Mouse (Mus musculus): Measurements from ENCODE around the gene Anp32e. TPM values are rescaled to one million over a fixed set of nuclear protein-coding genes. Genes with fewer than 3 reads are reported as not detected.
"Not testable (repeated sequence)": the region's sequence is repeated elsewhere in the genome, so short reads cannot be mapped to it uniquely, and the experiment has no call there.

Anp32e gene
- polyA plus RNA-seq, 1 experiment from 2014 or later: 110 TPM

DNA sequence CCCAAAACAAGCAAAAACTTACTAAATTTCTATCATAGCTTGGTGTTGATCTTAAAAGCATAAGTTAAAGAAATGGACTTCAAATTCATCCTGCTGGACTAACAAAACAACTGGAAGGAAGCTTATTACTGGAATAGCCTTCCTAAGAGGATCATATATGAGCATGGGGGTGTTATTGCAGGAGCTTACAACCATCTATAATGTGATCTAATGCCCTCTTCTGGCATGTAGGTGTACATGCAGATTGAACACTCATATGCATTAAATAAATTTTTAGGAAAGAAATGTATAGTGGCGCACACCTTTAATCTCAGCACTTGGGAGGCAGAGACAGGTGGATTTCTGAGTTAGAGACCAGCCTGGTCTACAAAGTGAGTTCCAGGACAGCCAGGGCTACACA is 30.8 kb downstream of the Anp32e start:
- Histone ChIP-seq H3K4me1 (ENCODE audit: control insufficient read depth, insufficient read depth, low read depth, low read length) (no peaks in the 10 kb centered on the region), H3K4me3 (ENCODE audit: low read length) (no peak overlapping the region), H3K9me3 (ENCODE audit: control insufficient read depth, low read length) (no peaks in the 10 kb centered on the region), H3K9ac (ENCODE audit: low read depth, low read length) (no peak overlapping the region), H3K27ac (ENCODE audit: low read depth, low read length) (no peak overlapping the region), H3K27me3 (replicated peaks; ENCODE audit: control insufficient read depth, insufficient read depth, low read length) (no peaks in the 10 kb centered on the region), H3K36me3 (ENCODE audit: control insufficient read depth, insufficient read depth, low read length) (no peaks in the 10 kb centered on the region), H3K4me2 (ENCODE audit: low read length) (no peak overlapping the region)
- 92% methylated on average over 1 of the region's 1 CpGs for WGBS
- ATAC-seq: no peak

DNA sequence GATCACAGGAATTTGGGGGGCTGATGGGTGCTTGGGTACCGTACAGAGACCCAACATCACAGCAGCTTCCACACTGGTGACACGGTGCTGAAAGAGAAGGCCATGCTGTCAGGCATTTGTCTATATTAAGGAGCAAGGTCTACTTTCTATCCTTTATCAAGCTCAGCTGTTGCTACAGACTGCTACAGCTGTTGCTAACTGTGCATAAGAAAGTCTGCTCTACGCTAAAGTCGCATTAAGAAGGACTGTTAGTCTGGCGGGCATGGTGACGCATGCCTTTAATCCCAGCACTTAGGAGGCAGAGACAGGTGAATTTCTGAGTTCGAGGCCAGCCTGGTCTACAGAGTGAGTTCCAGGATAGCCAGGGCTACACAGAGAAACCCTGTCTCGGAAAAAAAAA is 33.1 kb downstream of the Anp32e start:
- not testable (repeated sequence) for H3K4me3 ChIP-seq (ENCODE audit: low read length); H3K4me2 ChIP-seq (ENCODE audit: low read length); H3K36me3 ChIP-seq (ENCODE audit: control insufficient read depth, insufficient read depth, low read length); H3K4me1 ChIP-seq (ENCODE audit: control insufficient read depth, insufficient read depth, low read depth, low read length); H3K9me3 ChIP-seq (ENCODE audit: control insufficient read depth, low read length); H3K27ac ChIP-seq (ENCODE audit: low read depth, low read length); H3K9ac ChIP-seq (ENCODE audit: low read depth, low read length); H3K27me3 ChIP-seq (replicated peaks; ENCODE audit: control insufficient read depth, insufficient read depth, low read length); ATAC-seq
- WGBS: 90% methylated on average over 8 of the region's 8 CpGs

DNA sequence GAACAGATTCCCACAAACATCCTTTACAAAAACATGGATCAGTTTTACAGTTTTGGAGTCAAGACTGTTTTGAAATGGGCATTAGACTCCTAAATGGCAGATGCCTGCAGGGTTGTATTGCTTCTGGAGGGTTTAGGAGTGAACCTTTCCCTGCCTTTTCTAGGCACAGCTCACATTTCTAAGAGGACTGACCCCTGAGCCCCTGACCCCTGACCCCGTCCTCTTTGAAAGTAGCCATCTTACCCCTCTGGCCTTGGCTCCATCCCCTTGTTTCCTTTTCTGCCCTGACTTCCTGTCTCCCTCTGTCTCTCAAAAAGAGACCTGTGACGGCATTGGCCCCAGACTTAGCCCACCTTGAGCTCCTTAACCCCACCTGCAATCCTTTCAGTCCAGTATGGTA is 34.2 kb downstream of the Anp32e start:
- Histone ChIP-seq H3K9ac (ENCODE audit: low read depth, low read length) (no peak overlapping the region), H3K9me3 (ENCODE audit: control insufficient read depth, low read length) (no peaks in the 10 kb centered on the region), H3K4me2 (ENCODE audit: low read length) (no peak overlapping the region), H3K36me3 (ENCODE audit: control insufficient read depth, insufficient read depth, low read length) (no peaks in the 10 kb centered on the region), H3K27me3 (replicated peaks; ENCODE audit: control insufficient read depth, insufficient read depth, low read length) (no peaks in the 10 kb centered on the region), H3K4me1 (ENCODE audit: control insufficient read depth, insufficient read depth, low read depth, low read length) (peaks cover 3% of the 10 kb centered on the region), H3K27ac (ENCODE audit: low read depth, low read length) (no peak overlapping the region), H3K4me3 (ENCODE audit: low read length) (no peak overlapping the region)
- WGBS: 41% methylated on average over 2 of the region's 2 CpGs
- ATAC-seq: no peak

DNA sequence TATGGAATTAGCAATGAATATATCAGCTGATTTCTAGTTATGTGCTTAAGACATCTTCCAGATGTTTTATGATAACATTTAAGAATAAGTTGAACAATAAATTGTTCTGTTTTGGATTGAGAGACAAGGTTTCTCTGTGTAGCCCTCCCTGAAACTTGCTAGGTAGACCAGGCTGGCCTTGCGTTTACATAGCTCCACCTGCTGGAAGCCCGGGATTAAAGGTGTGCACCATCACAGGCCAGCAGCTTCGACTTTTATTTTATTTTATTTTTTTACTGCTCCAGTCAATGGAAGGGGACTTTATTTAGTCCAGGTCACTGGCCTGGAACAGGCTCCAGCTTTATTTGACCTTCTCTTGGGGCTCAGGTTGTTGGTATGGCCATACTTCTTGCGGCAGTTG is 34.6 kb downstream of the Anp32e start:
- no peak for ATAC-seq
- Histone ChIP-seq H3K9ac (ENCODE audit: low read depth, low read length) (no peak overlapping the region), H3K4me2 (ENCODE audit: low read length) (no peak overlapping the region), H3K9me3 (ENCODE audit: control insufficient read depth, low read length) (no peaks in the 10 kb centered on the region), H3K27ac (ENCODE audit: low read depth, low read length) (no peak overlapping the region), H3K4me3 (ENCODE audit: low read length) (no peak overlapping the region), H3K36me3 (ENCODE audit: control insufficient read depth, insufficient read depth, low read length) (no peaks in the 10 kb centered on the region), H3K4me1 (ENCODE audit: control insufficient read depth, insufficient read depth, low read depth, low read length) (peaks cover 3% of the 10 kb centered on the region), H3K27me3 (replicated peaks; ENCODE audit: control insufficient read depth, insufficient read depth, low read length) (no peaks in the 10 kb centered on the region)
- 44% methylated on average over 4 of the region's 4 CpGs for WGBS

DNA sequence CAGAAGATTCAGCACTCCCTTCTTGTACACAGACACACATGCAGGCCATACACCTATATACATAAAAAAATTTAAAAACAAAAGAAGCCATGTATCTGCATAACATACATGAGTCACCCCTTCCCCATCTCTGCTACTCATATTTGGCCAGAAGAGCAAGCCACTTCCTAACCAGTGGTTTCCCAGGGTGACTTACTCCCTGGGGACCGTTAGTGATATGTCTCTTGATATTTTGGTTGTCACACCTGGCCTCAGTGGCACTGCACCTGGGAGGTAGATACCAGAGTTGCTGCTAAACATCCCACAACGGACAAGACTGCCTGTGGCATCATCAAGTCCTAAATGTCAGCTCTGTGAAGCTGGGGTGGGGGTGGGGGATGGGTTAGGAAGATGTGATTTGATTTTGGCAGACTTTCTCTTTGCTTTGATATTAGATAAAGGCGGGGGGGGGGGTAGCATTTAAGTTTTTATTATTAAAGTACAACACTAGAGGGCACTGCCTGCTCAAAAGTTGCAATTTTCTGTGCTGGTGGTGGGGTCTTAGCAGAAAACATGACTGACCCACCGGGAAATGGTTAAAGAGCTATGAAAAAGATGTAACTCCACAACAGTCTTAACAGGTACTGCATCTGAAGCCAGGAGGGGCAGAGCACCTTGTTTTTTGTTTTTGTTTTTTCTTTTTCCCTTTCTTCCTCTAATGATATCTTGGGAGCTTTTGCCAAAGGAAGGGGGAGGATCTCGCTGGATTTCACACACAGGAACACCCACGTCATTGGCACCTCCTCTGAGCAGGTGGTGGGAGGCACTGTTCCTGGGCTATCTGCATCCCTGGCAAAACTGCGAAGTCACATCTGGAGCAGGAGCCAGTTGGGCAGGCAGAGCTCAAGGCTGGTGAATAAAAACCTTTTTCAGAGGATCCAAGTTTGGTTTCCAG is 36.7 kb downstream of the Anp32e start:
- Histone ChIP-seq H3K27ac (ENCODE audit: low read depth, low read length) (no peak overlapping the region), H3K9ac (ENCODE audit: low read depth, low read length) (peak overlapping the region; percentile 46; the same call in 1 of the 2 replicates), H3K4me2 (ENCODE audit: low read length) (peak overlapping the region; percentile 59), H3K36me3 (ENCODE audit: control insufficient read depth, insufficient read depth, low read length) (no peaks in the 10 kb centered on the region), H3K4me3 (ENCODE audit: low read length) (peak overlapping the region; percentile 28), H3K27me3 (replicated peaks; ENCODE audit: control insufficient read depth, insufficient read depth, low read length) (no peaks in the 10 kb centered on the region), H3K4me1 (ENCODE audit: control insufficient read depth, insufficient read depth, low read depth, low read length) (peaks cover 3% of the 10 kb centered on the region), H3K9me3 (ENCODE audit: control insufficient read depth, low read length) (no peaks in the 10 kb centered on the region)
- WGBS: 6% methylated on average over 7 of the region's 7 CpGs
- ATAC-seq: peak; percentile 78; the same call in 1 of the 2 replicates

DNA sequence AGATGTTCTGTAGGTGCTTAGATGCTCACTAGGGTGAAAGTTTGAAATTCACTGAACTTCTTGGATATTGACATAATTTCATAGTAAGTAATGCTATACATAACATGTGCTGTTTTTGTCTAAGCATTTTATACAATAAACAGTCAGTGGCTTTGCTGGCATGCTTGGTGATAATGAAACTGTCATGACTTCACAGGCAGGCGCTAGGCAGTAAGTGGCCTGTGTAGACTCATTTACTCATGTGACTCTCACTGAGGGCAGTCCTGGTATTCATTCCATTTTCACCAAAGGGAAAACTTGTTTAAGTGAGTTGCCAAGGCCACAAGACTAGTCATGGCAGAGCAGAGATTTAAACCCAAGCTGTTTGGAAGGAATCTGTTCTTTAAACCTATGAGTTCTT is 40.2 kb downstream of the Anp32e start:
- WGBS: 82% methylated on average over 1 of the region's 1 CpGs
- no peak for ATAC-seq

DNA sequence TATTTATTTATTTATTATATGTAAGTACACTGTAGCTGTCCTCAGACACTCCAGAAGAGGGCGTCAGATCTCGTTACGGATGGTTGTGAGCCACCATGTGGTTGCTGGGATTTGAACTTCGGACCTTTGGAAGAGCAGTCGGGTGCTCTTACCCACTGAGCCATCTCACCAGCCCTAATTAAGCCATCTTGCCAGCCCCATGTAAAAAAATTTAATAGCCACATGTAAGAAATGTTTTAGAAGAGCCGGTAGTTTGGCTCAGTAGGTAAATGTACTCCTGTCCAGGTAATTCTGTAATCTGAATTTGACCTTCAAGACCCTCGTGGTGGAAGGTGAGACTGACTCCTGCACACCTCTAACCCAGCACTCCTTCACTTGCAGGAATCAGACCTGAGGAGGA is 41.6 kb downstream of the Anp32e start:
- 58% methylated on average over 5 of the region's 7 CpGs for WGBS
- H3K4me1 ChIP-seq (ENCODE audit: control insufficient read depth, insufficient read depth, low read depth, low read length); ATAC-seq: not testable (repeated sequence)

More for the DNA sequence above, 40.2 kb downstream of the Anp32e start:
- Histone ChIP-seq H3K27ac (ENCODE audit: low read depth, low read length) (no peak overlapping the region), H3K4me2 (ENCODE audit: low read length) (no peak overlapping the region), H3K4me1 (ENCODE audit: control insufficient read depth, insufficient read depth, low read depth, low read length) (peaks cover 3% of the 10 kb centered on the region), H3K9me3 (ENCODE audit: control insufficient read depth, low read length) (no peaks in the 10 kb centered on the region), H3K36me3 (ENCODE audit: control insufficient read depth, insufficient read depth, low read length) (no peaks in the 10 kb centered on the region), H3K4me3 (ENCODE audit: low read length) (no peak overlapping the region), H3K27me3 (replicated peaks; ENCODE audit: control insufficient read depth, insufficient read depth, low read length) (no peaks in the 10 kb centered on the region), H3K9ac (ENCODE audit: low read depth, low read length) (no peak overlapping the region)

DNA sequence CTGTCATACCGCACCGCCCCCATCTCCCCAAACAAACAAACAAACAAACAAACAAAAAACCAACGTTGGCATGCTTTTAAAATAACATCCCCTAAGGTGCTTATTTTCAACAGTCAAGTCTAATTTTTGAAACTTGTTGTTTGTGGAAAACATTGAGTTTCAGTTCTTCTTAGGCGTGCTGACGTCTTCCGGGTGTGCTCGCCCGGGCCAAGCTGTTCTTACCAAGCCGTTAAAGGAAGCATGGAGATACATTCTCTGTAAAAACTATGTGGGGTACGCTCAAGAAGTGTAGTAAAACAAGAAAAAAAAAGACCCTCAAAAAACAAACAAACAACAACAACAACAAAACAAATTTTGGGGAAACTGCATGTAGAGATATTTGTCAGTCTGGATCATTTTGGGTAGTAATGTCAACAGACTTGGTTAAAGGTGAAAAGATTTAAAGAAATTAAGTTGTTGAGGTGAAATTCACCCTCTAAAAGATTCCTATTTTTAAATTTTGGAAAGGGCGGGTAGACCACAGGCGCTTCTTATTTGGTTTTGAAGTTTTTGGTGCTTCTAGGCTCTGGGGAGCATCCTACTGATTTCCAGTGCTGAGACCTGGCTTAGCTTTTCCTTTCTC is 43.3 kb downstream of the Anp32e start:
- Histone ChIP-seq H3K4me1 (ENCODE audit: control insufficient read depth, insufficient read depth, low read depth, low read length) (no peaks in the 10 kb centered on the region), H3K4me3 (ENCODE audit: low read length) (peak overlapping the region; percentile 23), H3K9ac (ENCODE audit: low read depth, low read length) (peak overlapping the region; percentile 35; the same call in 1 of the 2 replicates), H3K9me3 (ENCODE audit: control insufficient read depth, low read length) (no peaks in the 10 kb centered on the region), H3K27ac (ENCODE audit: low read depth, low read length) (no peak overlapping the region; the same call in 1 of the 2 replicates), H3K36me3 (ENCODE audit: control insufficient read depth, insufficient read depth, low read length) (no peaks in the 10 kb centered on the region), H3K27me3 (replicated peaks; ENCODE audit: control insufficient read depth, insufficient read depth, low read length) (no peaks in the 10 kb centered on the region), H3K4me2 (ENCODE audit: low read length) (peak overlapping the region; percentile 60)
- no peak for ATAC-seq
- 68% methylated on average over 12 of the region's 12 CpGs for WGBS

More for the DNA sequence above, 41.6 kb downstream of the Anp32e start:
- H3K4me2 ChIP-seq (ENCODE audit: low read length); H3K9ac ChIP-seq (ENCODE audit: low read depth, low read length); H3K27ac ChIP-seq (ENCODE audit: low read depth, low read length); H3K4me3 ChIP-seq (ENCODE audit: low read length); H3K36me3 ChIP-seq (ENCODE audit: control insufficient read depth, insufficient read depth, low read length); H3K27me3 ChIP-seq (replicated peaks; ENCODE audit: control insufficient read depth, insufficient read depth, low read length); H3K9me3 ChIP-seq (ENCODE audit: control insufficient read depth, low read length): not testable (repeated sequence)

DNA sequence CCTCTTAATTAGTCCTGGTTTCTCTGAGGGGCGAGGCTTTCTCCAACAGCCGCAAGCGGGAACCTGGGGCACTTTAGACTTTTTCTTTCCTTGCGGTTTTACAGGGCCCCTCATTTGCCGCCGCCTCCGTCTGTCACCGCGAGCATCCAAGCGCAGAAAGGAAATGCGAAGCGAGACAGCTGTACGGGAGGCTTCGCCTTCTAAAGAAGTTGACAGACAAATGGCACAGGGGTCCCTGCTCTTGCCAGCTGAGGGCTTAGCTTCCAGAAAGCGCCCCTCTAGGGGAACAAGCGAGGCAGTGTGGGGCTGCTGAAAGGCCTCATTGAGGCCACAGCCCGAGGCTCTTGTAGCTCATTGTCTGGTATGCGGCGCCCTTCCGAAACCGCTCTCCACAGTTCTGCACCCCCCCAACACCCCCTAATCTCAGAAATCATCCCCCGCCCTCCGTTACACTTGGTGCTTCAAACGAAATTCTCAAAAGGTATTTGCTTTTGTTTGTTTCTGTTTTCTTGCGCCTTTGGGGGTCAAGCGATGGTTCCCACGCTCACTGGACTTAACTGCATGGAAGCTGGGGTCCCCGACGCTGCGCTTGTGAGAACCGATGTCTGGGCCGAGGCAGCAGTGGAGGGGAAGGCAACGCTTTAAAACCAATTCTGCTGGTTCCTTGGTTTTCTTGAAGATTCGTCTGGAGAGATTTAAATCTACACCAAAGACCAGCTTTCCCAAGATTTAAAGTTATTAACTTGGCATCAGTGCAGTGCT is 44.0 kb downstream of the Anp32e start:
- no peaks in the 10 kb centered on the region for H3K4me1 ChIP-seq (ENCODE audit: control insufficient read depth, insufficient read depth, low read depth, low read length)
- no peaks in the 10 kb centered on the region for H3K9me3 ChIP-seq (ENCODE audit: control insufficient read depth, low read length)
- no peaks in the 10 kb centered on the region for H3K27me3 ChIP-seq (replicated peaks; ENCODE audit: control insufficient read depth, insufficient read depth, low read length)
- peak overlapping the region; percentile 60 for H3K4me2 ChIP-seq (ENCODE audit: low read length)
- ATAC-seq: peak; percentile 94
- WGBS: 2% methylated on average over 34 of the region's 34 CpGs
- peak overlapping the region; percentile 23 for H3K4me3 ChIP-seq (ENCODE audit: low read length)
- H3K9ac ChIP-seq (ENCODE audit: low read depth, low read length): peak overlapping the region; percentile 35; the same call in 1 of the 2 replicates
- no peaks in the 10 kb centered on the region for H3K36me3 ChIP-seq (ENCODE audit: control insufficient read depth, insufficient read depth, low read length)
- H3K27ac ChIP-seq (ENCODE audit: low read depth, low read length): peak overlapping the region; percentile 37

Measured in hindbrain, embryonic 16.5 days (tissue).